Mouse (Mus musculus) bone marrow macrophage, adult 2 months (primary cell): Measurements from ENCODE around the gene Snta1.

Experiments
- CTCF ChIP-seq: IDR thresholded peaks from 2 replicates; pipeline ENCODE4 v1.5.1; 2012; ENCODE audit warnings: low read depth, mild to moderate bottlenecking, low read length, moderate library complexity
- POLR2A ChIP-seq: IDR thresholded peaks from 2 replicates; pipeline ENCODE4 v1.6.1; 2012; ENCODE audit warnings: mild to moderate bottlenecking, low read depth, low read length, borderline replicate concordance

- TF ChIP-seq POLR2A (no peak), CTCF (no peak)
These were observed 72.3 kb downstream of the Snta1 start for GRCm38 (mm10) chr2:154335572-154335971.
